Mouse (Mus musculus) intestine, embryonic 14.5 days (tissue): ENCODE data around the gene Eva1b. TPM values are rescaled to one million over a fixed set of nuclear protein-coding genes. Genes with fewer than 3 reads are reported as not detected.

Experiments
- ATAC-seq: fragments of 200-750 bp; cut with Nextera tagmentation; replicated peaks from 2 replicates; pipeline ENCODE4 v1.8.0; 2017; ENCODE audit warnings: low read depth, moderate number of reproducible peaks, moderate TSS enrichment, moderate library complexity; ENCODE audit not compliant: low FRiP score, low TSS enrichment
- DNase-seq: peaks from one replicate; pipeline ENCODE4 v3.0.0-alpha.2; 2018; ENCODE audit warnings: low spot score
- H3K27ac ChIP-seq: fragments of 300-500 bp; sonication (generic); 2 replicates; pipeline ENCODE4 v1.5.1; 2014; ENCODE audit warnings: low read depth, mild to moderate bottlenecking, control low read depth
- H3K27me3 ChIP-seq: fragments of 300-500 bp; sonication (generic); replicated peaks from 2 replicates; pipeline ENCODE4 v1.6.1; 2014; ENCODE audit warnings: low read length, control low read depth; ENCODE audit not compliant: control insufficient read depth, insufficient read depth
- H3K36me3 ChIP-seq: fragments of 300-500 bp; sonication (generic); 2 replicates; pipeline ENCODE4 v1.6.1; 2014; ENCODE audit warnings: low read length, control low read depth; ENCODE audit not compliant: control insufficient read depth, insufficient read depth
- H3K4me1 ChIP-seq: fragments of 300-500 bp; sonication (generic); replicated peaks from 2 replicates; pipeline ENCODE4 v1.6.1; 2014; ENCODE audit warnings: low read length, control low read depth, mixed read lengths; ENCODE audit not compliant: control insufficient read depth, insufficient read depth
- H3K4me2 ChIP-seq: fragments of 300-500 bp; sonication (generic); 2 replicates; pipeline ENCODE4 v1.6.1; 2014; ENCODE audit warnings: low read length
- H3K4me3 ChIP-seq: fragments of 300-500 bp; sonication (generic); 2 replicates; pipeline ENCODE4 v1.5.1; 2014; ENCODE audit warnings: low read depth, low read length, control low read depth, mixed read lengths
- H3K9ac ChIP-seq: fragments of 300-500 bp; sonication (generic); 2 replicates; pipeline ENCODE4 v1.6.1; 2014; ENCODE audit warnings: mild to moderate bottlenecking, low read length
- H3K9me3 ChIP-seq: fragments of 300-500 bp; sonication (generic); 2 replicates; pipeline ENCODE4 v1.6.1; 2016; ENCODE audit warnings: low read length, control low read depth; ENCODE audit not compliant: control insufficient read depth
- WGBS: fragments of 180-500 bp; shearing (Covaris S2); extraction: QIAGEN DNeasy Blood & Tissue Kit; methylation state at CpG from one replicate; pipeline ENCODE4 v1.1.7; 2014; 5-methylcytosine and 5-hydroxymethylcytosine counted together
- polyA plus RNA-seq: library from polyadenylated mRNA; unstranded; fragments of >200 nt; fragmentation: Nextera tagmentation; extraction: Ambion mirVana; gene quantifications from 2 replicates; pipeline ENCODE4 v1.2.1, GENCODE M21; 2014

Gene Eva1b
- polyA plus RNA-seq, 1 experiment from 2014 or later: 63.2 TPM

- H3K9me3 ChIP-seq: no peaks in the 10 kb centered on the region
- no peak for DNase-seq
- H3K27me3 ChIP-seq: no peaks in the 10 kb centered on the region
- 50% methylated on average over 10 of the region's 10 CpGs for WGBS
- no peak overlapping the region for H3K4me3 ChIP-seq
- H3K4me2 ChIP-seq: peak overlapping the region; percentile 22; the same call in 1 of the 2 replicates
- H3K9ac ChIP-seq: no peak overlapping the region
- H3K4me1 ChIP-seq: peaks cover 37% of the 10 kb centered on the region
- ATAC-seq: no peak
- H3K36me3 ChIP-seq: peaks cover 41% of the 10 kb centered on the region
- peak overlapping the region; percentile 89 for H3K27ac ChIP-seq
These were observed 16.0 kb upstream of the Eva1b start for GRCm38 (mm10) chr4:126131290-126132121.

DNA sequence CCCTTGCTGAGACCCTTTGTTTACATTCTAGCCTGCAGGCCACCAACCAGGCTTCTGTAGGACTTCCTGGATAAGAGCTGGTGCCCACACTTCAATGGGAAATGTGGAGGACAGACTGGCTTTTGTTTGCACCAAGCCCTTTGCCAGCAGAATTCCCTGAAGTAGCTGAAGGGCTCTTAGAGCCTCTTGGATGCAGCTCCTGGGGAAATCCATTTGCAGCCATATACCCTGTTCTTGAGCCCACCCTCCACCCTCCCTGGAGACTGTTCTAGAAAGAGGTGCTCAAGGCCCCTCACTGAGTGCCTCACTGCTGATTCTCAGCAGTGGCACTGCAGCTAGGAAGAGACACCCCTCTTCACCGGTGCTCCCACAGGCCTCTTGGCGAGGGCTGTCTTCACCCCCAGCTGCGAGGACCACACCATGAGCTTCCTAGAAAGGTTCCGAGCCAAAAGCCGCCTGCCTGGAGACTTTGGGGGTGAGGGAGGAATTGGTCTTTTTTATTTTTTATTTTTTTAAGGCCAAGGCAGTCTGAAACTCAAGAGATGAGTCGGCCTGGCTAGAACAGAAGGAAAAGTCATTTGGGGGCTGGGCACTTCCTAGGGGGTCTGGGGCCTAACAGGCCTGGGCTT is 14.8 kb upstream of the Eva1b start:
- ATAC-seq (no peak), DNase-seq (no peak)
- Histone ChIP-seq H3K27ac (0 out of 2 replicates have a peak overlapping the region, but pooled peaks have one; percentile 24), H3K9ac (no peak overlapping the region; the same call in 1 of the 2 replicates), H3K4me1 (peaks cover 37% of the 10 kb centered on the region), H3K9me3 (no peaks in the 10 kb centered on the region), H3K27me3 (no peaks in the 10 kb centered on the region), H3K4me3 (no peak overlapping the region), H3K36me3 (peaks cover 47% of the 10 kb centered on the region), H3K4me2 (no peak overlapping the region)
- WGBS: 55% methylated on average over 6 of the region's 6 CpGs

DNA sequence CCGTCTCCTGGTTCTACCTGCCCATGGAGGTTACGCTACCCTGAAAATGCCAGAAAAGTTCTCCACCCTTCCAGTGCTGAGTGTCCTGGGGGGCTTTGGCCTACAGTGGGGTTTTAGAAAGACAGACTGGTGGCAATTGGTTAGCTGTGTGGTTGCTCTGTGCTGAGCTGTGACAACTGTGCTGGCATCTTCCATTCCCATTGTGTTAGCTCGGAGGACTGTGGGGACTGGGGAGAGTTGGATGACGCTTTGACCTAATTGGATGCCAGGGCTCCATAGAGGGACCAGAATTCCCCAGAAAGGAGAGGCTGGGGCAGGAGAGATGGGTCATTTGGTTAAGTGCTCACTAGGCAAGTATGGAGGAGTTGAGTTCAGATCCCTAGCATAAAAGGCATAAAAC is 13.3 kb upstream of the Eva1b start:
- ATAC-seq (no peak), DNase-seq (no peak)
- Histone ChIP-seq H3K4me2 (no peak overlapping the region), H3K9ac (no peak overlapping the region), H3K9me3 (no peaks in the 10 kb centered on the region), H3K4me3 (no peak overlapping the region), H3K27me3 (no peaks in the 10 kb centered on the region), H3K27ac (no peak overlapping the region), H3K4me1 (peaks cover 37% of the 10 kb centered on the region), H3K36me3 (peaks cover 52% of the 10 kb centered on the region)
- WGBS: 96% methylated on average over 4 of the region's 4 CpGs

DNA sequence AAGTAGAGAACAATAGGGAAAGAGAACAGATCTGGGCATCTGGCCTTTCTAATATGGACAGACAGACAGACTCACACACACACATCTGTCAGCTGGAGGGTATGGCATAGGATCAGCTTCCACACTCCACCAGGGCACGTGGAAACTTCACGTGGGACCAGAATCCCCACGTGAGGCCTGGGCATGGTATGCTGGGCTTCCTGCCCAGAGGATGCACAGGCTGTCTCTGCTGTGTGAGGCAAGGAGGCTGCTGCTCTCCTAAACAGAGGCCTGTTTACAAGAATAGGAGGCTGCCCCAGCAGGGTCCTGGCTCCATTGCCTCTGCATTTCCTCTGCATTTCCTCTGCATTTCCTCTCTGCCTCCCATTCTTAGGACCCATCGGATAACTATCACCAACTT is 12.9 kb upstream of the Eva1b start:
- H3K27ac ChIP-seq: no peak overlapping the region
- DNase-seq: no peak
- H3K4me1 ChIP-seq: peaks cover 35% of the 10 kb centered on the region
- no peaks in the 10 kb centered on the region for H3K9me3 ChIP-seq
- H3K4me3 ChIP-seq: no peak overlapping the region
- no peak for ATAC-seq
- 92% methylated on average over 4 of the region's 4 CpGs for WGBS
- no peak overlapping the region for H3K4me2 ChIP-seq
- H3K9ac ChIP-seq: no peak overlapping the region
- no peaks in the 10 kb centered on the region for H3K27me3 ChIP-seq
- peaks cover 52% of the 10 kb centered on the region for H3K36me3 ChIP-seq

- Histone ChIP-seq H3K36me3 (peaks cover 60% of the 10 kb centered on the region), H3K4me2 (no peak overlapping the region), H3K4me1 (peaks cover 5% of the 10 kb centered on the region; the same call in 1 of the 2 replicates), H3K27ac (no peak overlapping the region), H3K4me3 (no peak overlapping the region), H3K9me3 (no peaks in the 10 kb centered on the region), H3K9ac (no peak overlapping the region), H3K27me3 (no peaks in the 10 kb centered on the region)
- 80% methylated on average over 4 of the region's 4 CpGs for whole genome bisulfite sequencing
- DNase-seq (no peak), ATAC-seq (no peak)
These were observed 9.8 kb upstream of the Eva1b start for GRCm38 (mm10) chr4:126137773-126138172.

DNA sequence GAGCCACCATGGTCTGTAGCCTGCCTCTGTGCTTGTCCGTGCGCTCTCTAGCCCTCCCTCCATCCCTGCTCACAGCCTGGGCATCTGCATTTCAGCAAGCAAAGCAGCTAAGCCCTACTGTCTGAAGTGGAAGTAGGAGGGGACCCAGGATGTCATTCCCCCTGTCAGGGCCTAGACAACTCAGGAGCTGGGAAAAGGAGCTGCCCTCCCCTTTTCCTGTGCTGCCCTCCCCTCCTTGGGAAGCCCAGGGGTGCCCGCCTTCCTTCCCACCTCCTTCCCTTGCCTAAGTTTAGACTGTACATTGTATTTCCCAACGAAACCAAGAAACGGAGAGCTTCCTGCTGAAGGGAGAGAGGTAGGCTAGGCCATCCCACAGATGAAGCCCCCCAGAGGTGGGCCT is 6.5 kb upstream of the Eva1b start:
- H3K36me3 ChIP-seq: peaks cover 40% of the 10 kb centered on the region
- 63% methylated on average over 5 of the region's 5 CpGs for WGBS
- ATAC-seq: no peak
- peak overlapping the region; percentile 34; the same call in 1 of the 2 replicates for H3K27ac ChIP-seq
- DNase-seq: no peak
- no peaks in the 10 kb centered on the region for H3K9me3 ChIP-seq
- H3K27me3 ChIP-seq: no peaks in the 10 kb centered on the region
- H3K4me2 ChIP-seq: no peak overlapping the region
- no peak overlapping the region for H3K9ac ChIP-seq
- no peaks in the 10 kb centered on the region for H3K4me1 ChIP-seq
- no peak overlapping the region for H3K4me3 ChIP-seq

DNA sequence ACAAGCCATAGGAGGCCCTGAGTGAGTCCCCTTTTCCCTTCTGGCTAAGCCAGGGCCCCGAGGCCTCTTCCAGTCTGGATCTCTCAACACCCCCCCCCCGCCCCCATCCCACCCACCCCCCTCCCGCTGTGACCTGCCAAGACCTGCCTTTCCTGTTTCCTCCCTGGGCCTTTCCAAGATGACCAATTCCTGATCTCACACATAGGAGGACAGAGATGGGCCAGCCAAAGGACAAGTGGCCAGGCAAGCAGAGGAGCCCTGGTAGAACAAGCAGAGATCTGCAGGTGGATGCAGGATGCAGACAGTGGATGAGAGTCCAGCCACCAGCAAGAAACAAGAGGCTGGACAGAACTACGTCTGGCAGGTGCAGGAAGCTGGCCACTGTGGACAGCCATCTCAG is 2.1 kb upstream of the Eva1b start:
- DNase-seq (no peak), ATAC-seq (no peak)
- Histone ChIP-seq H3K36me3 (peaks cover 10% of the 10 kb centered on the region; the same call in 1 of the 2 replicates), H3K4me1 (peaks cover 24% of the 10 kb centered on the region), H3K4me3 (no peak overlapping the region), H3K9ac (no peak overlapping the region), H3K9me3 (no peaks in the 10 kb centered on the region), H3K27me3 (no peaks in the 10 kb centered on the region), H3K27ac (no peak overlapping the region), H3K4me2 (no peak overlapping the region)
- 42% methylated on average over 3 of the region's 4 CpGs for WGBS

DNA sequence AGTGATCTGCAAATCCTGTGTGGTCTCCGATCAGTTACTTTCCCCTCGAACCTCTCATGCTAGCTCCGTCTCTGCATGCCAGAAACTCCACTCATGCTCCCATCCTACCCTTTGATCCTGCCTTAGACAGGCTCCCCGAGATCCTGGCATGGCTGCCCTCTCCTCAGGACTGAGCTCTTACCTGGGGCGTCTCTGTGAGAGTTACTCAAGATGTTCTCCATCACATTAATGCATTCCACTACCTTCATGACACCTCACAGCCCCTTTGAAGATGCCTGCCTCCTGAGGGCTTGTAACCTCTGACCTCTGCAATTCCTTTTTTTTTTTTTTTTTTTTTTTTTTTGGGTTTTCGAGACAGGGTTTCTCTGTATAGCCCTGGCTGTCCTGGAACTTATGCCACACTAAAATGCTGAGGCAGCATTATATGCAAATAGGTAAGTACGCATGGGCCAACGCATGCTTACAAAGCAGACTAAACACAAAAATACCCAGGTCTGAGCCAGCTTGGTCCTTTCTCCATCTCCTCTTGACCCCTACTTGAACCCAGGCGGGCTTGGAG is 491 bp upstream of the Eva1b start:
- Histone ChIP-seq H3K36me3 (peaks cover 16% of the 10 kb centered on the region), H3K9me3 (no peaks in the 10 kb centered on the region), H3K4me2 (peak overlapping the region; percentile 91), H3K27ac (peak overlapping the region; percentile 90), H3K4me3 (peak overlapping the region; percentile 54; the same call in 1 of the 2 replicates), H3K4me1 (peaks cover 33% of the 10 kb centered on the region), H3K9ac (peak overlapping the region; percentile 59; the same call in 1 of the 2 replicates), H3K27me3 (no peaks in the 10 kb centered on the region)
- no peak for ATAC-seq
- DNase-seq: no peak
- 15% methylated on average over 9 of the region's 9 CpGs for WGBS
